Mouse (Mus musculus): ENCODE data around the gene Pik3cd.

DNA sequence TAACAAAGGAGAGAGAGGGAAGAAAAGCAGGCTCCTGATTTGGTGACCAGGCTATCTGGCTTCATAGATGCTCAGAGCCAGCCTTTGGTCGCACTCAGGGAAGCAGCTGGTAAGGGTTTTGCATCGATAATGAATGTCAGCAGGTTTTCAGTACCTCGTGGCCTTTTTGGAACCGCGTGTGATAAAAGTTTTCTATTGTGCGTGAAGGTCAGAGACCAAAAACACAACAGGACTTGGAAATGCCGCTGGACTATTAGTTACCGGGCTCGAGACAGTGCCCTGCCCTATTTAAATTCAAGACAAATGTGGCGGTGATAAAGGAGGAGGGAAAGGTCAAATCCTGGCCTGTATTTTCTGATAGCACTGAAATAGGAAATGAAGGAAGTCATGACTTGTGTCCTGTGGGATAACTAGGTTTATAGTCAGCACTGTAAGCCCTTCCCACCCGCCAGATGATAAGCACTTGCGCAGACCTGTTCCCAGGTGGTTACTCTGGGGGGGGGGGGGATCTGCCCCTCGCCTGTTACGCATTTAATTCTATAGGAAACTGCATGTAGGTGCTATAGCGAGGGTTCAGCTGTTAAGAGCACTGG lies 95.5 kb downstream of the Pik3cd start:
- TF ChIP-seq CTCF (IDR thresholded peaks at IDR 0.05; ENCODE audit: low read depth, low read length), result no peak
- no peak for TF ChIP-seq POLR2A (IDR thresholded peaks at IDR 0.05; ENCODE audit: extremely low read depth, insufficient read depth, low read length)
